Mouse (Mus musculus) olfactory bulb, adult 2 months (tissue): ENCODE data around the gene As3mt. TPM values are rescaled to one million over a fixed set of nuclear protein-coding genes. Genes with fewer than 3 reads are reported as not detected.
"Not testable (repeated sequence)": the region's sequence is repeated elsewhere in the genome, so short reads cannot be mapped to it uniquely, and the experiment has no call there.

Source experiments
- H3K27ac ChIP-seq: fragments of 200-500 bp; 2 replicates; pipeline ENCODE4 v1.5.1; 2012; ENCODE audit warnings: low read depth, low read length; ENCODE audit not compliant: insufficient read depth
- H3K4me1 ChIP-seq: fragments of 200-500 bp; 2 replicates; pipeline ENCODE4 v1.6.1; 2012; ENCODE audit warnings: low read length; ENCODE audit not compliant: control insufficient read depth, insufficient read depth
- H3K4me3 ChIP-seq: fragments of 200-500 bp; 2 replicates; pipeline ENCODE4 v1.5.1; 2012; ENCODE audit warnings: mild to moderate bottlenecking, low read depth, low read length, moderate library complexity; ENCODE audit not compliant: insufficient read depth
- CTCF ChIP-seq: fragments of 200-500 bp; IDR thresholded peaks from 2 replicates; pipeline ENCODE4 v1.5.1; 2012; ENCODE audit warnings: low read depth, mild to moderate bottlenecking, low read length, moderate library complexity; ENCODE audit not compliant: insufficient read depth
- POLR2A ChIP-seq: fragments of 200-500 bp; IDR thresholded peaks from 2 replicates; pipeline ENCODE4 v1.6.1; 2012; ENCODE audit warnings: mild to moderate bottlenecking, low read depth, low read length, moderate library complexity; ENCODE audit not compliant: insufficient read depth
- WGBS: fragments of 180-500 bp; shearing (Covaris S2); methylation state at CpG from one replicate; pipeline ENCODE4 v1.1.7; 2018; 5-methylcytosine and 5-hydroxymethylcytosine counted together
- polyA plus RNA-seq: library from polyadenylated mRNA; stranded (reverse); fragments of >200 nt; gene quantifications from 2 replicates; pipeline ENCODE4 v1.2.4, GENCODE M21; 2012; ENCODE audit warnings: low replicate concordance; ENCODE audit not compliant: missing spikeins, insufficient read depth, insufficient read length

Gene As3mt
- polyA plus RNA-seq, 1 experiment: not detected

GRCm38 (mm10) chr19:46715016-46715415, 7.8 kb downstream of the As3mt start:
- Histone ChIP-seq H3K4me1 (no peaks in the 10 kb centered on the region), H3K4me3 (no peak overlapping the region), H3K27ac (no peak overlapping the region)
- whole genome bisulfite sequencing: 91% methylated on average over 8 of the region's 8 CpGs
- TF ChIP-seq POLR2A (no peak), CTCF (no peak)

GRCm38 (mm10) chr19:46718150-46718549, 10.9 kb downstream of the As3mt start:
- Histone ChIP-seq H3K4me1 (no peaks in the 10 kb centered on the region), H3K4me3 (no peak overlapping the region), H3K27ac (no peak overlapping the region)
- 38% methylated on average over 4 of the region's 4 CpGs for WGBS
- TF ChIP-seq POLR2A (no peak), CTCF (no peak)

DNA sequence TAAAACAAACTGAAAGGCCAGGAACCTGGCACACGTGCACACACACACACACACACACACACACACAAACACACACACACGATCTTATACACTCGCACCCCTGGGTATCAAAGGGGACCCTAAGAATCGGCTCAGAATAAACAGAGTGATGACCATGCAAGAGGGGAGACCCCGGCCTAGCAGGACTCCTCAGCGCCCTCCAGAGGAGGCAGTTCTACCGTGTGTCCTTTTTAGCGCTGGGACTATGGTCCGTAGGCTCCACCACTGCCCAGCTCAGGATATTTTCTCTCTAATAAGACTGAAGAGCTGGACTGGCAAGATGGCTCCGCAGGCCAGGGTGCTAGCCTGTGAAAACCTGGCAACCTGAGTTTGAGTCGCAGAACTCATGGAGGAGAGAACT, 17.2 kb downstream of the As3mt start:
- no peak overlapping the region for H3K27ac ChIP-seq
- WGBS: 75% methylated on average over 11 of the region's 11 CpGs
- no peaks in the 10 kb centered on the region for H3K4me1 ChIP-seq
- H3K4me3 ChIP-seq: no peak overlapping the region
- TF ChIP-seq CTCF (no peak), POLR2A (no peak)

DNA sequence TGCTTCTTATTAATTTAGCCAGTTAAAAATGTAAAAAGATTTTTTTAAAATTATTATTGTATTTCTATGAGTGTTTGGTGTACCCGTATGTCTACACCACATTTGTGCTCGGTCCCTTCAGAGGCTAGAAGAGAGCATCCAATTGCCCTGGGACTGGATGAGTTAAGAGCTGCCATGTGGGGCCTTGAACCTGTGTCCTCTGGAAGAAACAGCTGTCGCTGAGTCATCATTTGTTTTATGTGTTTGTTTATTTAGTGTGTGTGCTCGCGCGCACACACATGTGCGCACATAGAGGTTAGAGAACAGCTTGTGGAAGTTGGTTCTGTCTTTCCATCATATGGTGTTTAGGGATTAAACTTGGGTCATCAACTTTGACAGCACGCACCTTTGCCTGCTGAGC, 18.9 kb downstream of the As3mt start:
- TF ChIP-seq POLR2A: no peak
- TF ChIP-seq CTCF: no peak
- Histone ChIP-seq H3K4me3 (no peak overlapping the region), H3K4me1 (no peaks in the 10 kb centered on the region), H3K27ac (no peak overlapping the region)
- WGBS: 97% methylated on average over 8 of the region's 8 CpGs

- 54% methylated on average over 8 of the region's 8 CpGs for WGBS
- no peak for TF ChIP-seq POLR2A
- TF ChIP-seq CTCF: no peak
- Histone ChIP-seq H3K4me1 (no peaks in the 10 kb centered on the region), H3K4me3 (no peak overlapping the region), H3K27ac (no peak overlapping the region)
Measured at GRCm38 (mm10) chr19:46727140-46727736, 20.0 kb downstream of the As3mt start.

DNA sequence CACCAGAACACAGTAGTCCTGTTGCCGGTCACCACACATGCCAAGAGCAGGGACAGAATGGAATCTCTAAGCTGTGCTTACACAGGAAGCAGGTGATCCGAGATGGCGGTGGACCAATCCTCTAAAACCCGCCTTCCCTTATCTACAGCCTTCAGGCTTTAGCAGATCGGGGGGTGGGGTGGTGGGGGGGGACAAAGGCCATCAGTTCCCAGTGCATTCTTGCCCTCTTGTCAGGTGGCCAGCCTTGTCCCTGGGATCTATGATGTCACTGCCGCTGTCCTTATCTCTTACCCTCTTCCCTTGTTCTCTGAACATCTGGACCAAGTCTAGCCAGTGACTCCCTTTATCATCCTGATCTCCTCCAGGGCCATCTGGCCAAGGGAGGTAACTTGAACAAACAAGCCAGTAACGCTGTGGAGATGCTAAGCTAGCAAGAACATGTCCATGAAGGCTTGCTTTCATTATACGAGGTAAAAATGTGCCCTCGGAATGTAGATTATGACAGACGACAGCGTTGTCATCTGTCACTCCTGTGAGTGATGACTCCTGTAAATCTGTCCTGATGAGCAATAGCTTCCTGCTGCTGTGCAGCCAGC, 20.8 kb downstream of the As3mt start:
- Histone ChIP-seq H3K4me3 (no peak overlapping the region), H3K27ac (no peak overlapping the region), H3K4me1 (no peaks in the 10 kb centered on the region)
- WGBS: 88% methylated on average over 11 of the region's 11 CpGs
- TF ChIP-seq POLR2A (no peak), CTCF (no peak)

DNA sequence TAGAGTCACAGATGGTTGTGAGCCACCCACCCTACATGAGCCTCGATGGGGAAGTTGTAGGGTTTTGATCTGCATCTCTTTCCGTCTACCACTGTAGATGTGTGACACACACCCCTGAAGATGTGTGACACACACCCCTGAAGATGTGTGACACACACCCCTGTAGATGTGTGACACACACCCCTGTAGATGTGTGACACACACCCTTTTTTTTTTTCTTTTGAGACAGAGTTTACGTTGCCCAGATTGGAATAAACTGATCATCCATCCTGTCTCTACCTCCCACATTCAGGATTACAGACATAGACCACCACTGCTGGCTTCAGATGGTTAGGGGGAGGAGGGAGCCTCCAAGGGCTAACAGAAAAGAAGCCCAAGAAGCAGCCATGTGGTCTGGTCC, 21.7 kb downstream of the As3mt start:
- TF ChIP-seq CTCF (no peak), POLR2A (no peak)
- no peak overlapping the region for H3K4me3 ChIP-seq
- H3K27ac ChIP-seq: no peak overlapping the region
- WGBS: 69% methylated on average over 3 of the region's 3 CpGs
- H3K4me1 ChIP-seq: no peaks in the 10 kb centered on the region

- H3K27ac ChIP-seq: no peak overlapping the region
- TF ChIP-seq POLR2A: no peak
- TF ChIP-seq CTCF: no peak
- WGBS: 93% methylated on average over 10 of the region's 10 CpGs
- no peaks in the 10 kb centered on the region for H3K4me1 ChIP-seq
- H3K4me3 ChIP-seq: no peak overlapping the region
Measured at GRCm38 (mm10) chr19:46731351-46731750, 24.1 kb downstream of the As3mt start.

DNA sequence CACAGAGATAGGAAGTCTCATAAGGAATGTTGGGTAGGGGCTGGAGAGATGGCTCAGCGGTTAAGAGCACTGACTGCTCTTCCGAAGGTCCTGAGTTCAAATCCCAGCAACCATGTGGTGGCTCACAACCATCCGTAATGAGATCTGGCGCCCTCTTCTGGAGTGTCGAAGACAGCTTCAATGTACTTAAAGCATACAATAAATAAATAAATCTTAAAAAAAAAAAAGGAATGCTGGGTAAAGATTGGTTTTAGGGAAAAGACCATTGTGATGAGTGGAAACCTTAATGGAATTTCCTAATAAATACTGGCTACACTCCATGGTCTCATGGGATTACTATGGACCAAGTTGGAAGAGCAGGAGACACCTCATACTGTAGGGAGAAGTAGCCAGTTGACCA, 25.4 kb downstream of the As3mt start:
- H3K4me3 ChIP-seq, H3K4me1 ChIP-seq, H3K27ac ChIP-seq: not testable (repeated sequence)
- 97% methylated on average over 5 of the region's 5 CpGs for WGBS

- WGBS: 95% methylated on average over 7 of the region's 7 CpGs
Measured at GRCm38 (mm10) chr19:46733626-46734025, 26.4 kb downstream of the As3mt start.

More at GRCm38 (mm10) chr19:46733626-46734025, 26.4 kb downstream of the As3mt start:
- no peak for TF ChIP-seq POLR2A
- H3K4me3 ChIP-seq: no peak overlapping the region
- H3K27ac ChIP-seq: no peak overlapping the region
- no peaks in the 10 kb centered on the region for H3K4me1 ChIP-seq
